Mouse (Mus musculus) forebrain, embryonic 14.5 days (tissue): Measurements from ENCODE around the gene Frmd4a. TPM values are rescaled to one million over a fixed set of nuclear protein-coding genes. Genes with fewer than 3 reads are reported as not detected.
"Not testable (repeated sequence)": the region's sequence is repeated elsewhere in the genome, so short reads cannot be mapped to it uniquely, and the experiment has no call there.

Source experiments
- ATAC-seq: fragments of 200-750 bp; cut with Nextera tagmentation; 2 replicates; pipeline ENCODE4 v1.8.0; 2017; ENCODE audit warnings: mild to moderate bottlenecking, moderate library complexity
- DNase-seq: peaks from one replicate; pipeline ENCODE4 v3.0.0-alpha.2; 2015; ENCODE audit warnings: low spot score
- H3K27ac ChIP-seq: fragments of 300-500 bp; sonication (generic); 2 replicates; pipeline ENCODE4 v1.5.1; 2014; ENCODE audit warnings: low read depth, mild to moderate bottlenecking, control low read depth, low read length, moderate library complexity
- H3K27me3 ChIP-seq: fragments of 300-500 bp; sonication (generic); replicated peaks from 2 replicates; pipeline ENCODE4 v1.6.1; 2014; ENCODE audit warnings: low read length, control low read depth, mixed read lengths; ENCODE audit not compliant: control insufficient read depth, insufficient read depth
- H3K36me3 ChIP-seq: fragments of 300-500 bp; sonication (generic); 2 replicates; pipeline ENCODE4 v1.6.1; 2014; ENCODE audit warnings: low read length, control low read depth; ENCODE audit not compliant: control insufficient read depth, insufficient read depth
- H3K4me1 ChIP-seq: fragments of 300-500 bp; sonication (generic); 2 replicates; pipeline ENCODE4 v1.6.1; 2014; ENCODE audit warnings: antibody characterized with exemption, low read length, control low read depth; ENCODE audit not compliant: control insufficient read depth, insufficient read depth
- H3K4me2 ChIP-seq: fragments of 300-500 bp; sonication (generic); 2 replicates; pipeline ENCODE4 v1.6.1; 2014; ENCODE audit warnings: mild to moderate bottlenecking, control low read depth, low read length
- H3K4me3 ChIP-seq: fragments of 300-500 bp; sonication (generic); 2 replicates; pipeline ENCODE4 v1.5.1; 2014; ENCODE audit warnings: low read depth, low read length, control low read depth
- H3K9ac ChIP-seq: fragments of 300-500 bp; sonication (generic); 2 replicates; pipeline ENCODE4 v1.6.1; 2014; ENCODE audit warnings: mild to moderate bottlenecking, low read length, control low read depth, moderate library complexity
- H3K9me3 ChIP-seq: fragments of 300-500 bp; sonication (generic); replicated peaks from 2 replicates; pipeline ENCODE4 v1.6.1; 2016; ENCODE audit warnings: low read length, control low read depth, mixed read lengths; ENCODE audit not compliant: control insufficient read depth
- WGBS: fragments of 180-500 bp; shearing (Covaris S2); extraction: QIAGEN DNeasy Blood & Tissue Kit; methylation state at CpG from one replicate; pipeline ENCODE4 v1.1.7; 2014; 5-methylcytosine and 5-hydroxymethylcytosine counted together
- polyA plus RNA-seq: library from polyadenylated mRNA; unstranded; fragments of >200 nt; fragmentation: Nextera tagmentation; extraction: Ambion mirVana; gene quantifications from 2 replicates; pipeline ENCODE4 v1.2.1, GENCODE M21; 2014

The Frmd4a gene
- polyA plus RNA-seq, 1 experiment from 2014 or later: 36.9 TPM

DNA sequence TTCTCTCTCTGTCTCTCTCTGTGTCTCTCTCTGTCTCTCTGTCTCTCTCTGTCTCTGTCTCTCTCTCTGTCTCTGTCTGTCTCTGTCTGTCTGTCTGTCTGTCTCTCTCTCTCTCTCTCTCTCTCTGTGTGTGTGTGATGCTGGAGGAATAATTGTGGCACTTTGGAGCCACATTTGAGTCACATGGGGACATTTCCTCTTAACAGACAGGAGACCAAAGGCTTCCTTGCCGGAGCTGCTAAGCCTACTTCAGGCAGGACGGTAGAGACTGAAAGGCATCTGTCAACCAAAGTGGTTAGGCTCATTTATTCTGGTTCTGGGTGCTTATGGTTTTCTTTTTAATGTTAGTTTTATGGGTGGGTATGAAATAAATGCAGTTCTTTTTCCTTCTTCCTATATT lies 543.0 kb downstream of the Frmd4a start:
- H3K4me2 ChIP-seq: peak overlapping the region; percentile 75
- not testable (repeated sequence) for H3K36me3 ChIP-seq, DNase-seq, H3K27ac ChIP-seq, H3K9me3 ChIP-seq, ATAC-seq, H3K27me3 ChIP-seq
- H3K9ac ChIP-seq: peak overlapping the region; percentile 75
- H3K4me1 ChIP-seq: peaks cover 48% of the 10 kb centered on the region
- H3K4me3 ChIP-seq: peak overlapping the region; percentile 42
- WGBS: 0% methylated on average over 2 of the region's 2 CpGs

DNA sequence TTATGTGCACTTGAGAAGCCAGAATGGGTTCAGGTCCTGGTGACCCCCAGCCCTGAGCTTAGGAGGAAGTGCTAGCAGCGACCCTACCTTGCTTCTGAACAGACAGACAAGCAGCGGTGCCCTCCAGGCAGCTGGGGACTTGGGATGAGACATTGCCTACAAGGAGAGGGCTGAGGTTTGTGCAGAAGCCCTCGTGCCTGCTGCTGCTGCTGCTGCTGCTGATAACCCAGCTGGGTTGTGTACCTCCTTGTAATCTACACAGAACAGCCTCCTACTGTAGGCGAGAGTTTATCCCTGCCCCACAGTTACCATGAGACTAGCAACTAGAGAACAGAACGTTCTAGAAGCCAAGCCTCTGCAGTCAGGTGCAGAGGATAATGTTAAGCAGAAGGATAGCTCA lies 543.7 kb downstream of the Frmd4a start:
- peak overlapping the region; percentile 75 for H3K4me2 ChIP-seq
- peak overlapping the region; percentile 75 for H3K9ac ChIP-seq
- 14% methylated on average over 5 of the region's 5 CpGs for WGBS
- H3K4me3 ChIP-seq: peak overlapping the region; percentile 42
- H3K27me3 ChIP-seq: no peaks in the 10 kb centered on the region
- peaks cover 15% of the 10 kb centered on the region for H3K36me3 ChIP-seq
- peak overlapping the region; percentile 36; the same call in 1 of the 2 replicates for H3K27ac ChIP-seq
- no peak for ATAC-seq
- no peak for DNase-seq
- no peaks in the 10 kb centered on the region for H3K9me3 ChIP-seq
- H3K4me1 ChIP-seq: peaks cover 41% of the 10 kb centered on the region

DNA sequence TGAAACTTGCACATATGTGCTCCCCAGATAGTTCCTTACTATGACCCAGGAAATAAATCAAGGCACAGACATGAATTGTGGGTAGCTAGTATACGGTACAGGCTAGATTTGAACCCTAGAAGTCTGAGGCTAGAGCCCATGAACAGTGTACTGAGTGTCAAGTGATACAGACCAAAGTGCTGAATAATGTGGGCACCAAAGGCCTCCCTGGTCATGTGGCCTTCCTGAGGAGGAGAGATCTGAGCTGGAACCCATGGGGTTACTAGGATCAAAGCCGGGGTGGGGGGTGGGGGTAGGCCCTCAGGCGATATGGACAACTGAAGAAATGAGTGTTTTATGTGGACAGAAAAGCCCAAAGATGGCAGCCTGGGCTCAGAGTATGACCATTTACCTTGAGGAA lies 544.9 kb downstream of the Frmd4a start:
- no peak for ATAC-seq
- peaks cover 29% of the 10 kb centered on the region for H3K4me1 ChIP-seq
- peak overlapping the region; percentile 29; the same call in 1 of the 2 replicates for H3K9ac ChIP-seq
- no peak for DNase-seq
- peak overlapping the region; percentile 75 for H3K4me2 ChIP-seq
- H3K36me3 ChIP-seq: peaks cover 26% of the 10 kb centered on the region
- H3K4me3 ChIP-seq: peak overlapping the region; percentile 42
- 0 out of 2 replicates have a peak overlapping the region, but pooled peaks have one; percentile 9 for H3K27ac ChIP-seq
- no peaks in the 10 kb centered on the region for H3K9me3 ChIP-seq
- H3K27me3 ChIP-seq: no peaks in the 10 kb centered on the region
- WGBS: 72% methylated on average over 3 of the region's 3 CpGs

DNA sequence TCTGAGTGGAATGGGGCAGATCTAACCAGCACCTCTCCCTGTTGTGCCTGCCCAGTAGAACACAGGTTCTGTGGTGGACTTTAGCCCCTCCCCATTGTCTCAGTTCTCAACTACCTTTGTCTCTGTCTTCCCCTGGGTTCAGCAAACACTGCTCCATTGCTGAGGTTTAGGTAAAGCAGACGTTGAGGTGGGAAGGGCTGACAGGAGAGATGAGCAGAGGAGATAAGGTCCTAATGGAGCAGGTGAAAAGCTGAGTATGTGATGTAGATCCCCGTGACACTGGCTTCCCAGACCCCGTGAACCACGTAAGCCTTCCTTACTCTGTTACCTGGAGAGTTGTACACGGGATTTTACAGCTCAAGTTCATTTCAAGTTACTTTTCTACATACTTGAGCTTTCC lies 545.3 kb downstream of the Frmd4a start:
- 51% methylated on average over 5 of the region's 5 CpGs for WGBS
- peak overlapping the region; percentile 42 for H3K4me3 ChIP-seq
- no peak overlapping the region for H3K27ac ChIP-seq
- no peaks in the 10 kb centered on the region for H3K9me3 ChIP-seq
- DNase-seq: no peak
- no peak for ATAC-seq
- H3K4me1 ChIP-seq: peaks cover 25% of the 10 kb centered on the region
- H3K36me3 ChIP-seq: peaks cover 31% of the 10 kb centered on the region
- peak overlapping the region; percentile 29; the same call in 1 of the 2 replicates for H3K9ac ChIP-seq
- no peaks in the 10 kb centered on the region for H3K27me3 ChIP-seq
- H3K4me2 ChIP-seq: peak overlapping the region; percentile 75

DNA sequence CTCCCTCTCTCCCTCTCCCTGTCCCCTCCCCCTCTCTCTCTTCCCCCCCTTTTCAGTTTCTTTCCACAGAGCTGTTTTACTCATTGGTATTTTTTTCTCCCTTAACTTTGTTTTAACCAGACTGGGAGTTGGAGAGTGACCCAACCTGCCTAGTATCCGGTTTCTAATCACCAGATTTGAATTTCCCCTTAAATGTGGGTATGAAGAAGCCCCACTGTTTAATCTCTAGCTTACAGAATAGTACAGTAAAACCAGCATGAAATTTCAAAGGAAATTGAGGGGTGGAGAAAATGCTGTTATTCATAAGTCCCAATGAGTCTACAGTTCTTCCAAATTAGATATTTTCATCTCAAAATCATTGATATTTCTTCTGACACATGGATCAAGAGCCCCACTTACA lies 545.8 kb downstream of the Frmd4a start:
- Histone ChIP-seq H3K9ac (no peak overlapping the region; the same call in 1 of the 2 replicates), H3K9me3 (no peaks in the 10 kb centered on the region), H3K4me2 (peak overlapping the region; percentile 75), H3K4me1 (peaks cover 22% of the 10 kb centered on the region), H3K36me3 (peaks cover 34% of the 10 kb centered on the region), H3K27ac (no peak overlapping the region), H3K27me3 (no peaks in the 10 kb centered on the region), H3K4me3 (peak overlapping the region; percentile 42; the same call in 1 of the 2 replicates)
- ATAC-seq (no peak), DNase-seq (no peak)
- 56% methylated on average over 1 of the region's 1 CpGs for WGBS

GRCm38 (mm10) chr2:4566260-4566955 lies 548.9 kb downstream of the Frmd4a start:
- no peak overlapping the region for H3K4me2 ChIP-seq
- H3K27ac ChIP-seq: no peak overlapping the region
- DNase-seq (no peak), ATAC-seq (no peak)
- H3K4me3 ChIP-seq: no peak overlapping the region
- H3K4me1 ChIP-seq: peaks cover 9% of the 10 kb centered on the region; the same call in 1 of the 2 replicates
- no peak overlapping the region for H3K9ac ChIP-seq
- WGBS: 87% methylated on average over 4 of the region's 4 CpGs
- no peaks in the 10 kb centered on the region for H3K27me3 ChIP-seq
- peaks cover 48% of the 10 kb centered on the region for H3K36me3 ChIP-seq
- H3K9me3 ChIP-seq: no peaks in the 10 kb centered on the region

DNA sequence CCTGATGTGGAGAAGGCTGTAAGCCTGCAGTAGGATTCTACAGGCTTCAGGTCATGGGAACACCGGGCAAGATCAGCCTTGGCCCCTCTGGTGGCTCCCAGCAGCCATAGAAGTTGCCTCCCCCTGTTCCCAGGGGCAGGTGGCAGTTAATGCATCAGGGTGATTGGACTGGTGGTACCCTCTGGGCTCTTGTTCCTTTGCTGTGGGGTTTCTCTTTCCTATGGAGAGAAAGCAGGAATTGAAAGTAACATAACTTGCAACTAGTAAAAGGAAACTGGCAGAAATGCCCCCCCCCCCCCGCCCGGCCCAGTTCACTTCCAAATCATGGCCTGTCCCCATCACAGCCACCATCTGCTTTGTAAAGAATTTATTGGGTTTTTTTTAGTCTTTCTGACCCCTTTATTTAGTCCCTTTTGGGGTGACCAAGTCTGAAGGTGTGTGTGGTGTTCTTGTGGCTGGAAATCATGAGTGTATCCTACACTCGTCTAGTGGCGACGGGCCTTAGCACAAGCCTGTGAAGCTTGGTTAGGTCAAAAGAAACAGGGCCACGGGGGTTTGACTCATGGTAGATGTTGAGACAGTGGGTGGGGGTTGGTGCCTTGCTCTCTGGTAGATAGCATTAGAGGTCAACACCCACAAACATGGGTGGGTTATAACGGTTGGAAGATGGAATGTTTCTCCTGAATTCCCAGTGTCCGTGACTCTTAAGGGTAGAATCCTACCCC lies 549.6 kb downstream of the Frmd4a start:
- WGBS: 93% methylated on average over 9 of the region's 9 CpGs
- ATAC-seq: no peak

GRCm38 (mm10) chr2:4568967-4569366 lies 551.5 kb downstream of the Frmd4a start:
- Histone ChIP-seq H3K4me1 (no peaks in the 10 kb centered on the region), H3K36me3 (peaks cover 70% of the 10 kb centered on the region), H3K9me3 (no peaks in the 10 kb centered on the region), H3K27ac (no peak overlapping the region), H3K27me3 (no peaks in the 10 kb centered on the region), H3K4me2 (no peak overlapping the region), H3K4me3 (no peak overlapping the region), H3K9ac (no peak overlapping the region)
- DNase-seq: no peak
- 85% methylated on average over 5 of the region's 5 CpGs for WGBS
- no peak for ATAC-seq

More for the DNA sequence above, 549.6 kb downstream of the Frmd4a start:
- H3K4me1 ChIP-seq: peaks cover 2% of the 10 kb centered on the region; the same call in 1 of the 2 replicates
- H3K4me3 ChIP-seq: no peak overlapping the region
- H3K36me3 ChIP-seq: peaks cover 51% of the 10 kb centered on the region
- H3K4me2 ChIP-seq: no peak overlapping the region
- no peaks in the 10 kb centered on the region for H3K27me3 ChIP-seq
- no peaks in the 10 kb centered on the region for H3K9me3 ChIP-seq
- H3K27ac ChIP-seq: no peak overlapping the region
- H3K9ac ChIP-seq: no peak overlapping the region
- no peak for DNase-seq
